Mouse (Mus musculus) liver, embryonic 14.5 days (tissue): ENCODE results near the gene Ralgapa1.

Experiments
- CTCF ChIP-seq: IDR thresholded peaks from 2 replicates; pipeline ENCODE4 v1.5.1; 2016; ENCODE audit warnings: antibody characterized with exemption, low read depth, control low read depth
- EP300 ChIP-seq: IDR thresholded peaks from 2 replicates; pipeline ENCODE4 v1.6.1; 2016; ENCODE audit warnings: antibody characterized with exemption, low read depth

GRCm38 (mm10) chr12:55566837-55567236 lies 254.1 kb downstream of the Ralgapa1 start:
- TF ChIP-seq CTCF (no peak), EP300 (no peak)
